Mouse (Mus musculus) forebrain, postnatal 0 days (tissue): Measurements from ENCODE around the gene R3hdm1. TPM values are rescaled to one million over a fixed set of nuclear protein-coding genes. Genes with fewer than 3 reads are reported as not detected.

ENCODE experiments used
- ATAC-seq: fragments of 200-750 bp; cut with Nextera tagmentation; 2 replicates; pipeline ENCODE4 v1.8.0; 2017; ENCODE audit warnings: mild to moderate bottlenecking, moderate library complexity
- DNase-seq: peaks from one replicate; pipeline ENCODE4 v3.0.0-alpha.2; 2015
- H3K27ac ChIP-seq: fragments of 300-500 bp; sonication (generic); 2 replicates; pipeline ENCODE4 v1.5.1; 2014; ENCODE audit warnings: low read depth, mild to moderate bottlenecking, antibody characterized with exemption, low read length, moderate library complexity, mixed read lengths
- H3K27me3 ChIP-seq: fragments of 300-500 bp; sonication (generic); 2 replicates; pipeline ENCODE4 v1.6.1; 2014; ENCODE audit warnings: mild to moderate bottlenecking, low read length, mixed read lengths; ENCODE audit not compliant: insufficient read depth
- H3K36me3 ChIP-seq: fragments of 300-500 bp; sonication (generic); 2 replicates; pipeline ENCODE4 v1.6.1; 2014; ENCODE audit warnings: mild to moderate bottlenecking, moderate library complexity; ENCODE audit not compliant: insufficient read depth
- H3K4me1 ChIP-seq: fragments of 300-500 bp; sonication (generic); 2 replicates; pipeline ENCODE4 v1.6.1; 2014; ENCODE audit warnings: antibody characterized with exemption; ENCODE audit not compliant: insufficient read depth
- H3K4me2 ChIP-seq: fragments of 300-500 bp; sonication (generic); 2 replicates; pipeline ENCODE4 v1.6.1; 2014; ENCODE audit warnings: low read depth, mild to moderate bottlenecking, moderate library complexity
- H3K4me3 ChIP-seq: fragments of 300-500 bp; sonication (generic); 2 replicates; pipeline ENCODE4 v1.5.1; 2014; ENCODE audit warnings: low read depth, low read length, mixed read lengths
- H3K9ac ChIP-seq: fragments of 300-500 bp; sonication (generic); 2 replicates; pipeline ENCODE4 v1.6.1; 2014; ENCODE audit warnings: mild to moderate bottlenecking
- H3K9me3 ChIP-seq: fragments of 300-500 bp; sonication (generic); 2 replicates; pipeline ENCODE4 v1.6.1; 2016; ENCODE audit warnings: low read length
- CTCF ChIP-seq: sonication (generic); IDR thresholded peaks from 2 replicates; pipeline ENCODE4 v1.5.1; 2016; ENCODE audit warnings: antibody characterized with exemption, control low read depth, low read depth
- WGBS: fragments of 180-500 bp; shearing (Covaris S2); extraction: QIAGEN DNeasy Blood & Tissue Kit; methylation state at CpG from one replicate; pipeline ENCODE4 v1.1.7; 2014; 5-methylcytosine and 5-hydroxymethylcytosine counted together
- microRNA counts: library from miRNA; unstranded; fragments of <30 nt; microRNA quantifications from one replicate; lab custom pipeline; 2015
- microRNA-seq, 2 experiments: library from miRNA; unstranded; fragments of <30 nt; microRNA quantifications; one replicate each; pipeline ENCODE4; 2016
- polyA plus RNA-seq: library from polyadenylated mRNA; unstranded; fragments of >200 nt; fragmentation: Nextera tagmentation; extraction: Ambion mirVana; gene quantifications from 2 replicates; pipeline ENCODE4 v1.2.1, GENCODE M21; 2015
- total RNA-seq: library from RNA; depleted of rRNA; stranded (reverse); fragments of >200 nt; gene quantifications from 2 replicates; pipeline ENCODE4 v1.2.3, GENCODE M21; 2014; rRNA removed

R3hdm1 gene
- total and polyA plus RNA-seq, 2 experiments from 2014 or later = 67.8 to 86.6 TPM

DNA sequence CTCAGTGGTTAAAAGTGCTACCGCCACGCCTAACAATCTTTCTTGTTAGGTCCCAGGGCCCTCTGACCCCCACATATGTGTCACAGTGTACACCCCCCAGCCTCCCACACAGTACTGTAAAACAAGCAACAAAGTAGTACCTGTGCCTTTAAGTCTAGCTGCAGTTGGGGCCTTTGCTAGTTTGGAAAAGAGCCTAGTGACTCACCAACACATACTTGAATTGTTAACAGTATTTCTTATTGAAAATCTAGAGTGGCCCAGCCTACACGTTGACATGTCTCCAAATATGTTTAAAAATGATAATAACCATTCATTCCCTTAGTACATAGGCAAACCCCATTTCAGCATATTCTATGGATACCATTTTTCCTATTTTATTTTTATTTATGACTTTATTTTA lies 167.6 kb downstream of the R3hdm1 start:
- Histone ChIP-seq H3K4me3 (no peak overlapping the region), H3K36me3 (peaks cover 73% of the 10 kb centered on the region), H3K4me2 (no peak overlapping the region), H3K4me1 (no peaks in the 10 kb centered on the region), H3K9me3 (no peaks in the 10 kb centered on the region), H3K9ac (no peak overlapping the region), H3K27me3 (no peaks in the 10 kb centered on the region), H3K27ac (no peak overlapping the region)
- DNase-seq = no peak
- no peak for ATAC-seq
- TF ChIP-seq CTCF = no peak
- WGBS = 91% methylated on average over 3 of the region's 3 CpGs

DNA sequence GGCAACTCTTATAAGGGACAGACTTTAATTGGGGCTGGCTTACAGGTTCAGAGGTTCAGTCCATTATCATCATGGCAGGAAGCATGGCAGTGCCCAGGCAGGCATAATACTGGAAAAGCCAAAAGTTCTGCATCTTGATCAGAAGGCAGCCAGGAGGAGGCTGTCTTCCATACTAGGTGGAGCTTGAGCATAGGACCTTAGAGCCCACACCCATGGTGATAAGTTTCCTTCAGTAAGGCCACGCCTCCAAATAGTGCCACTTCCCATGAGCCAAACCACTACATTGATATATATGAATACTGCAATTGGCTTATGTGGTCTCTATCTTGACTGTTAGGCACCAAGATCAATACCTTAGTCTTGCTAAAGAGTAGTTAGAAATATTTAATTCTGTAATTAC lies 172.8 kb downstream of the R3hdm1 start:
- TF ChIP-seq CTCF = no peak
- H3K27ac ChIP-seq = no peak overlapping the region
- 97% methylated on average over 1 of the region's 1 CpGs for WGBS
- peaks cover 69% of the 10 kb centered on the region for H3K36me3 ChIP-seq
- no peaks in the 10 kb centered on the region for H3K9me3 ChIP-seq
- H3K4me3 ChIP-seq = no peak overlapping the region
- DNase-seq = no peak
- ATAC-seq = no peak
- no peaks in the 10 kb centered on the region for H3K27me3 ChIP-seq
- no peak overlapping the region for H3K9ac ChIP-seq
- H3K4me1 ChIP-seq = no peaks in the 10 kb centered on the region
- H3K4me2 ChIP-seq = no peak overlapping the region

DNA sequence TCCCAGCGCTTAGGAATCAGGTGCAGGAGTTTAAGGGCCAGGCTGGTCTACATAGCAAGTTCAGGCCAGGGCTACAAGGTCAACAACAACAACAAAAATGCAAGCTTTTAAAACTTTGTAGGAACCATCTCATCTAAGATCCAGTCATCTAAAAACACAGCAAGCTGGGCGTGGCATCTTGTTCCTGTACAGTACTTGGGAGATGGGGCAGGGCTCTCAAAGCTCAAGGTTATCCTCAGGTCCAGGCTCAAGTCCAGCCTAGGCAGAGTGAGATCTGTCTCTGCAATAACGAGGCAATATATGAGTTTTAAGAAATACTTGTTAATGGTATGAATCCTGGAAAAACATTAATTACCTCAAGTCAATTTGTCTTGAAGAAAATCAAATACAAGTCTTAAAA lies 175.5 kb downstream of the R3hdm1 start:
- WGBS = 96% methylated on average over 3 of the region's 3 CpGs
- no peak overlapping the region for H3K27ac ChIP-seq
- H3K4me1 ChIP-seq = no peaks in the 10 kb centered on the region
- H3K4me2 ChIP-seq = no peak overlapping the region
- peaks cover 58% of the 10 kb centered on the region for H3K36me3 ChIP-seq
- H3K4me3 ChIP-seq = no peak overlapping the region
- no peak overlapping the region for H3K9ac ChIP-seq
- H3K9me3 ChIP-seq = no peaks in the 10 kb centered on the region
- no peaks in the 10 kb centered on the region for H3K27me3 ChIP-seq
- ATAC-seq (no peak), DNase-seq (no peak)
- TF ChIP-seq CTCF = no peak

DNA sequence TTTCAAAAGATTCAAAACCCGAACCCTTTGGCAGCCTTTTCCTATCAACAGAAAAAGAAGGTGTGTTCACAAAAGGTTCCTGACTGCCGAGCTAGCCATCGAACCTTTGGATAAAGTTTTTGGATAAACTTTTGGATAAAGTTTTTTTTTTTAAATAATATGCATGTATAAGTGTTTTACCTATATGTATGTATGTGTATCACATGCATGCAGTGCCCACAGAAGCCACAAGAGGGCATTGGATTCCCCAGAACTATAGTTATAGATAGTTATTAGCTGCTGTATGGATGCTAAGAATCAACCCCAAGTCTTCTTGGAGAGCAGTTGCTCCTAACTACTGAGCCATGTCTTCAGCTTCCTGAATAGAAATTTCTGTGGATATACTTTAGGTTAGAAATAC lies 178.7 kb downstream of the R3hdm1 start:
- Histone ChIP-seq H3K36me3 (peaks cover 34% of the 10 kb centered on the region), H3K27ac (no peak overlapping the region), H3K4me2 (no peak overlapping the region), H3K9ac (no peak overlapping the region), H3K4me1 (no peaks in the 10 kb centered on the region), H3K4me3 (no peak overlapping the region), H3K9me3 (no peaks in the 10 kb centered on the region), H3K27me3 (no peaks in the 10 kb centered on the region)
- ATAC-seq (no peak), DNase-seq (no peak)
- 0 out of 2 replicates have a peak, but pooled peaks have one; percentile 15 for TF ChIP-seq CTCF
- WGBS = 98% methylated on average over 3 of the region's 3 CpGs

DNA sequence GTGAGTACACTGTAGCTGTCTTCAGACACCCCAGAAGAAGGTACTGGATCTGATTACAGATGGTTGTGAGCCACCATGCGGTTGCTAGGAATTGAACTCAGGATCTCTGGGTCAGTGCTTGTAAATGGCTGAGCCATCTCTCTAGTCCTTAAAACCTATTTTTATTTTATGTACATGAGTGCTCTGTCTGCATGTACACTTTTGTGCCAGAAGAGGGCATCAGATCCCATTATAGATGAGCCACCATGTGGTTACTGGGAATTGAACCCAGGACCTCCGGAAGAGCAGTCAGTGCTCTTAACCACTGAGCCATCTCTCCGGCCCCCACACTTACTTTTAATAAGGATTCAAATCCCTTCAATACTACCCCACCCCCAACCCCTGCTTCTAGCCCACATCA lies 179.8 kb downstream of the R3hdm1 start:
- H3K4me2 ChIP-seq = no peak overlapping the region
- 0 out of 2 replicates have a peak, but pooled peaks have one; percentile 16 for TF ChIP-seq CTCF
- H3K27me3 ChIP-seq = no peaks in the 10 kb centered on the region
- no peak overlapping the region for H3K27ac ChIP-seq
- DNase-seq = no peak
- H3K4me3 ChIP-seq = no peak overlapping the region
- H3K9me3 ChIP-seq = no peaks in the 10 kb centered on the region
- ATAC-seq = no peak
- H3K9ac ChIP-seq = no peak overlapping the region
- WGBS = 95% methylated on average over 3 of the region's 3 CpGs
- H3K36me3 ChIP-seq = peaks cover 22% of the 10 kb centered on the region
- H3K4me1 ChIP-seq = no peaks in the 10 kb centered on the region

DNA sequence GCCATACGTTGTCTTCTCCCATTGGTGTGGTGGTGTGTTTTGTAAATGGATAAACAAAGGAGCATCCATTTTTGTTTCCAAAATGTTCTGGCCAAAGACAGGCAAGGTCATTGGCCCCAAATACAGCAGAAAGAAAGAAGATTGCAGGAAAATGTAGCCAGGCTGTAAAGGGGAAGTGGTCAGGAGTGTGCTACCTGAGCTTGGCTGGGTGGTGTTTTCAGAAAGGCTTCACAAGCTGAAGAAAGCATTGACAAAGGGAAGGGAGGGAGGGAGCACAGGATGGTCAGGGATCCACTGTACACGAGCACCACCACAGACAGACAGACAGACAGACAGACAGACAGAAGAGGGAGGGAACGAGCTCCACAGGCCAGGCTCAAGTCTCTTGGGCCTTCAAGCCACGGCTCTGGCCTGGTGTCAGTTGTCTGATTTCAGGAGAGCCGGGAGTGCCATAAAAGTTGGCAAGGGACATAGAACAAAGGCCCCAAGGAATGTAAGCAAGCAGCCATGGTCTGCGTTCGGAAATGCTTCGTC lies 181.1 kb downstream of the R3hdm1 start:
- no peak for TF ChIP-seq CTCF
- Histone ChIP-seq H3K4me2 (no peak overlapping the region), H3K9ac (no peak overlapping the region), H3K4me3 (no peak overlapping the region), H3K36me3 (peaks cover 13% of the 10 kb centered on the region), H3K27me3 (no peaks in the 10 kb centered on the region), H3K9me3 (no peaks in the 10 kb centered on the region), H3K27ac (no peak overlapping the region), H3K4me1 (no peaks in the 10 kb centered on the region)
- no peak for ATAC-seq
- 90% methylated on average over 8 of the region's 8 CpGs for WGBS
- no peak for DNase-seq

- no peak for TF ChIP-seq CTCF
- no peak overlapping the region for H3K4me3 ChIP-seq
- H3K27me3 ChIP-seq = no peaks in the 10 kb centered on the region
- 64% methylated on average over 9 of the region's 9 CpGs for WGBS
- no peak overlapping the region for H3K4me2 ChIP-seq
- H3K9ac ChIP-seq = no peak overlapping the region
- DNase-seq (no peak), ATAC-seq (no peak)
- no peaks in the 10 kb centered on the region for H3K4me1 ChIP-seq
- H3K27ac ChIP-seq = no peak overlapping the region
- H3K9me3 ChIP-seq = no peaks in the 10 kb centered on the region
- peaks cover 5% of the 10 kb centered on the region; the same call in 1 of the 2 replicates for H3K36me3 ChIP-seq
Measured at GRCm38 (mm10) chr1:128285136-128285535, 182.0 kb downstream of the R3hdm1 start.

MicroRNAs encoded within 50 kb of the gene (microRNA counts, 519-probe panel; counts per million panel counts)
- microRNA mmu-miR-128 (lab: Ali Mortazavi, UCI) = 6,386 counts per million, percentile 84 among the panel's probes with 10 or more counts

Small RNA genes lying within 50 kb of the gene (microRNA-seq; reads per million reads assigned to microRNA genes)
- gene Mir128-1 = 5,628 to 11,409 reads per million in 2 experiments

Other genes starting within 250 kb of the R3hdm1 start
- 3.2 and 4.6 TPM in 2 replicates for gene Map3k19, start 248.3 kb upstream of the R3hdm1 start, total RNA-seq
- gene Map3k19, start 248.3 kb upstream of the R3hdm1 start, polyA plus RNA-seq = 0.28 and 0.94 TPM in 2 replicates
- gene Rab3gap1, start 234.5 kb upstream of the R3hdm1 start, total RNA-seq = 27.7 and 34.6 TPM in 2 replicates
- gene Rab3gap1, start 234.5 kb upstream of the R3hdm1 start, polyA plus RNA-seq = 8.5 and 13.5 TPM in 2 replicates
- gene Zranb3, start 254 bp upstream of the R3hdm1 start, total RNA-seq = 4.1 and 4.8 TPM in 2 replicates
- gene Zranb3, start 254 bp upstream of the R3hdm1 start, polyA plus RNA-seq = 2.3 and 2.7 TPM in 2 replicates
- 66.7 and 78.1 TPM in 2 replicates for gene Ubxn4, start 140.7 kb downstream of the R3hdm1 start, total RNA-seq
- gene Ubxn4, start 140.7 kb downstream of the R3hdm1 start, polyA plus RNA-seq = 50.5 and 64.4 TPM in 2 replicates
- 0.46 and 0.86 TPM in 2 replicates for gene Lct, start 225.0 kb downstream of the R3hdm1 start, total RNA-seq
- gene Lct, start 225.0 kb downstream of the R3hdm1 start, polyA plus RNA-seq = 0.11 and 0.35 TPM in 2 replicates